Mouse (Mus musculus) CD4-positive, CD25-positive, alpha-beta regulatory T cell, adult 9 weeks (primary cell): ENCODE measurements around the gene Lhfpl5. TPM values are rescaled to one million over a fixed set of nuclear protein-coding genes. Genes with fewer than 3 reads are reported as not detected.

Experiments used
- polyA plus RNA-seq: library from polyadenylated mRNA; unstranded; fragments of 100-300 nt; shearing (Covaris generic); gene quantifications from one replicate; pipeline ENCODE4 v1.2.1, GENCODE M21; 2017

Lhfpl5 gene
- polyA plus RNA-seq, result 1.4 TPM

GRCm38 (mm10) chr17:28575244-28576125, at the start of gene Lhfpl5:
TSS of gene Lhfpl5 (plus strand) at chr17:28575641.

GRCm38 (mm10) chr17:28530506-28530905, 44.9 kb upstream of the Lhfpl5 start, which contains the start of gene Armc12:
TSS of gene Armc12 (plus strand) at chr17:28530806.

GRCm38 (mm10) chr17:28549111-28549510, 26.3 kb upstream of the Lhfpl5 start, which contains the start of gene Clpsl2:
TSS of gene Clpsl2 (plus strand) at chr17:28549411.

GRCm38 (mm10) chr17:28560598-28560997, 14.8 kb upstream of the Lhfpl5 start, which contains the start of gene Clps:
TSS of gene Clps (minus strand) at chr17:28560766.

GRCm38 (mm10) chr17:28622300-28622759, 46.9 kb downstream of the Lhfpl5 start, which contains the start of gene Srpk1:
TSS of gene Srpk1 (minus strand) at chr17:28622709.

Other genes with a start within 250 kb of the Lhfpl5 start
- 597 TPM for gene Rpl10a, start 247.2 kb upstream of the Lhfpl5 start, polyA plus RNA-seq
- gene Tead3, start 224.8 kb upstream of the Lhfpl5 start, polyA plus RNA-seq, result not detected
- gene Tulp1, start 210.4 kb upstream of the Lhfpl5 start, polyA plus RNA-seq, result not detected
- gene Fkbp5, start 58.1 kb upstream of the Lhfpl5 start, polyA plus RNA-seq, result 9.0 TPM
- gene Armc12, start 44.8 kb upstream of the Lhfpl5 start, polyA plus RNA-seq, result not detected
- not detected for gene Clpsl2, start 26.2 kb upstream of the Lhfpl5 start, polyA plus RNA-seq
- gene Clps, start 14.9 kb upstream of the Lhfpl5 start, polyA plus RNA-seq, result not detected
- gene Srpk1, start 47.1 kb downstream of the Lhfpl5 start, polyA plus RNA-seq, result 221 TPM
- 0.45 TPM for gene Slc26a8, start 114.6 kb downstream of the Lhfpl5 start, polyA plus RNA-seq
- gene Mapk14, start 115.7 kb downstream of the Lhfpl5 start, polyA plus RNA-seq, result 12.9 TPM
- 7.9 TPM for gene AC170998.1, start 150.4 kb downstream of the Lhfpl5 start, polyA plus RNA-seq
- not detected for gene Mapk13, start 193.7 kb downstream of the Lhfpl5 start, polyA plus RNA-seq
- 2.5 TPM for gene Brpf3, start 225.4 kb downstream of the Lhfpl5 start, polyA plus RNA-seq